Mouse (Mus musculus) CH12.LX (cell line): ENCODE measurements around the gene Slc25a21. TPM values are rescaled to one million over a fixed set of nuclear protein-coding genes. Genes with fewer than 3 reads are reported as not detected.

Experiments used
- DNase-seq: peaks from one replicate; pipeline ENCODE4 v3.0.0-alpha.2; 2013; ENCODE audit errors: extremely low read depth
- H3K27ac ChIP-seq: 2 replicates; pipeline ENCODE4 v1.5.1; 2012; ENCODE audit warnings: low read depth, mild to moderate bottlenecking, control low read depth, moderate library complexity; ENCODE audit not compliant: insufficient read depth
- H3K27me3 ChIP-seq: replicated peaks from 2 replicates; pipeline ENCODE3; 2012; ENCODE audit warnings: inconsistent platforms
- H3K36me3 ChIP-seq, 2 experiments: replicated peaks in 1 of 2; 2 replicates each; pipeline versions ENCODE3 to v1.6.1; 2012; ENCODE audit warnings: inconsistent platforms in 1 of 2, low read length in 1 of 2, mild to moderate bottlenecking in 1 of 2, mixed read lengths in 1 of 2, moderate library complexity in 1 of 2; ENCODE audit not compliant: control insufficient read depth in 1 of 2, insufficient read depth in 1 of 2
- H3K4me1 ChIP-seq, 2 experiments: 2 replicates each; pipeline ENCODE4 v1.6.1; 2012; ENCODE audit warnings: inconsistent platforms in 1 of 2, moderate library complexity in 1 of 2; ENCODE audit not compliant: insufficient read depth in 2 of 2, control insufficient read depth in 1 of 2
- H3K4me2 ChIP-seq: 2 replicates; pipeline ENCODE4 v1.6.1; 2012; ENCODE audit warnings: low read depth, mild to moderate bottlenecking, control low read depth; ENCODE audit not compliant: poor library complexity, insufficient read depth, severe bottlenecking
- H3K4me3 ChIP-seq, 3 experiments: fragments of 150-350 bp in 1 of 3; sonication (generic) in 1 of 3; replicated peaks in 1 of 3; 2 replicates each; pipeline versions ENCODE3 to v1.5.1; 2011 to 2012; ENCODE audit warnings: low read depth in 2 of 3, low read length in 2 of 3, mild to moderate bottlenecking in 2 of 3, moderate library complexity in 2 of 3, control low read depth in 1 of 3, improper control_type of control experiment in 1 of 3, inconsistent platforms in 1 of 3, mixed read lengths in 1 of 3; ENCODE audit not compliant: poor library complexity in 1 of 3
- H3K79me2 ChIP-seq: replicated peaks from 2 replicates; pipeline ENCODE4 v1.6.1; 2012; ENCODE audit warnings: mild to moderate bottlenecking, moderate library complexity; ENCODE audit not compliant: control insufficient read depth, poor library complexity, insufficient read depth, severe bottlenecking; ENCODE audit errors: extremely low read depth
- H3K9ac ChIP-seq: 2 replicates; pipeline ENCODE4 v1.6.1; 2012; ENCODE audit warnings: low read depth, mild to moderate bottlenecking, control low read depth, moderate library complexity; ENCODE audit not compliant: insufficient read depth
- H3K9me3 ChIP-seq: replicated peaks from 2 replicates; pipeline ENCODE3; 2012; ENCODE audit warnings: low read length, inconsistent platforms, mixed read lengths
- BHLHE40 ChIP-seq: IDR thresholded peaks from 2 replicates; pipeline ENCODE4 v1.6.1; 2011; ENCODE audit warnings: mild to moderate bottlenecking, low read depth, low read length, improper control_type of control experiment
- CHD1 ChIP-seq: IDR thresholded peaks from 2 replicates; pipeline ENCODE4 v1.6.1; 2012; ENCODE audit warnings: low read depth, low read length, improper control_type of control experiment, inconsistent platforms
- CHD2 ChIP-seq: IDR thresholded peaks from 2 replicates; pipeline ENCODE4 v1.6.1; 2011; ENCODE audit warnings: low read length, improper control_type of control experiment
- CTCF ChIP-seq, 2 experiments: IDR thresholded peaks in 1 of 2; conservative IDR thresholded peaks in 1 of 2; 2 replicates each; pipeline ENCODE4 v1.5.1; 2011 to 2012; ENCODE audit warnings: low read depth in 2 of 2, low read length in 2 of 2, improper control_type of control experiment in 1 of 2, inconsistent platforms in 1 of 2, mild to moderate bottlenecking in 1 of 2, moderate library complexity in 1 of 2
- E2F4 ChIP-seq: IDR thresholded peaks from 2 replicates; pipeline ENCODE4 v1.6.1; 2011; ENCODE audit warnings: low read depth, low read length, improper control_type of control experiment; ENCODE audit not compliant: insufficient replicate concordance
- EP300 ChIP-seq: IDR thresholded peaks from 2 replicates; pipeline ENCODE4 v1.6.1; 2011; ENCODE audit warnings: low read length, improper control_type of control experiment
- GABPA ChIP-seq: IDR thresholded peaks from 2 replicates; pipeline ENCODE4 v1.6.1; 2012; ENCODE audit warnings: low read depth, low read length, improper control_type of control experiment, inconsistent platforms; ENCODE audit not compliant: insufficient replicate concordance
- HCFC1 ChIP-seq: IDR thresholded peaks from 2 replicates; pipeline ENCODE4 v1.6.1; 2012; ENCODE audit warnings: low read depth, mild to moderate bottlenecking, inconsistent platforms, low read length, improper control_type of control experiment
- IRF4 ChIP-seq: IDR thresholded peaks from 2 replicates; pipeline ENCODE4 v1.6.1; 2014; ENCODE audit warnings: low read depth, mild to moderate bottlenecking, inconsistent platforms, low read length, improper control_type of control experiment
- JUN ChIP-seq: IDR thresholded peaks from 2 replicates; pipeline ENCODE4 v1.6.1; 2011; ENCODE audit warnings: low read depth, mild to moderate bottlenecking, low read length, improper control_type of control experiment, moderate library complexity; ENCODE audit not compliant: insufficient read depth
- JUND ChIP-seq: conservative IDR thresholded peaks from 2 replicates; pipeline ENCODE4 v1.6.1; 2011; ENCODE audit warnings: low read depth, low read length, improper control_type of control experiment
- MAFK ChIP-seq: IDR thresholded peaks from 2 replicates; pipeline ENCODE4 v1.6.1; 2011; ENCODE audit warnings: low read length, improper control_type of control experiment; ENCODE audit not compliant: insufficient replicate concordance
- MAX ChIP-seq: IDR thresholded peaks from 2 replicates; pipeline ENCODE4 v1.6.1; 2011; ENCODE audit warnings: low read length, improper control_type of control experiment
- MAZ ChIP-seq: IDR thresholded peaks from 2 replicates; pipeline ENCODE4 v1.6.1; 2012; ENCODE audit warnings: low read depth, mild to moderate bottlenecking, inconsistent platforms, low read length, improper control_type of control experiment, moderate library complexity
- MEF2A ChIP-seq: IDR thresholded peaks from 2 replicates; pipeline ENCODE4 v1.6.1; 2014; ENCODE audit warnings: low read depth, mild to moderate bottlenecking, inconsistent platforms, low read length, improper control_type of control experiment, borderline replicate concordance
- MXI1 ChIP-seq: IDR thresholded peaks from 2 replicates; pipeline ENCODE4 v1.6.1; 2011; ENCODE audit warnings: mild to moderate bottlenecking, low read depth, low read length, improper control_type of control experiment
- NRF1 ChIP-seq: IDR thresholded peaks from 2 replicates; pipeline ENCODE4 v1.6.1; 2014; ENCODE audit warnings: low read depth, mild to moderate bottlenecking, inconsistent platforms, low read length, improper control_type of control experiment, moderate library complexity
- PAX5 ChIP-seq: IDR thresholded peaks from 2 replicates; pipeline ENCODE4 v1.6.1; 2012; ENCODE audit warnings: low read length, inconsistent platforms, mixed read lengths
- POLR2A ChIP-seq: IDR thresholded peaks from 2 replicates; pipeline ENCODE4 v1.6.1; 2011; ENCODE audit warnings: low read depth, mild to moderate bottlenecking, improper control_type of control experiment, low read length
- RAD21 ChIP-seq: IDR thresholded peaks from 2 replicates; pipeline ENCODE4 v1.6.1; 2011; ENCODE audit warnings: low read depth, mild to moderate bottlenecking, low read length, improper control_type of control experiment, moderate library complexity
- RCOR1 ChIP-seq: conservative IDR thresholded peaks from 2 replicates; pipeline ENCODE4 v1.6.1; 2012; ENCODE audit warnings: low read depth, mild to moderate bottlenecking, inconsistent platforms, low read length, improper control_type of control experiment
- SIN3A ChIP-seq: IDR thresholded peaks from 2 replicates; pipeline ENCODE4 v1.6.1; 2012; ENCODE audit warnings: low read length, improper control_type of control experiment, inconsistent platforms
- SMC3 ChIP-seq: IDR thresholded peaks from 2 replicates; pipeline ENCODE4 v1.6.1; 2011; ENCODE audit warnings: low read depth, low read length, improper control_type of control experiment
- TBP ChIP-seq: conservative IDR thresholded peaks from 2 replicates; pipeline ENCODE4 v1.6.1; 2011; ENCODE audit warnings: low read depth, low read length, improper control_type of control experiment
- TCF12 ChIP-seq: IDR thresholded peaks from 2 replicates; pipeline ENCODE4 v1.6.1; 2014; ENCODE audit warnings: low read depth, mild to moderate bottlenecking, inconsistent platforms, low read length, improper control_type of control experiment
- USF1 ChIP-seq: IDR thresholded peaks from 2 replicates; pipeline ENCODE4 v1.6.1; 2014; ENCODE audit warnings: low read depth, mild to moderate bottlenecking, inconsistent platforms, low read length, improper control_type of control experiment
- USF2 ChIP-seq: conservative IDR thresholded peaks from 2 replicates; pipeline ENCODE4 v1.6.1; 2011; ENCODE audit warnings: low read depth, low read length, improper control_type of control experiment
- ZC3H11A ChIP-seq: IDR thresholded peaks from 2 replicates; pipeline ENCODE4 v1.6.1; 2012; ENCODE audit warnings: low read depth, mild to moderate bottlenecking, inconsistent platforms, low read length, improper control_type of control experiment
- ZKSCAN1 ChIP-seq: IDR thresholded peaks from 2 replicates; pipeline ENCODE4 v1.6.1; 2012; ENCODE audit warnings: low read depth, inconsistent platforms, low read length, improper control_type of control experiment, borderline replicate concordance
- ZMIZ1 ChIP-seq: IDR thresholded peaks from 2 replicates; pipeline ENCODE4 v1.6.1; 2012; ENCODE audit warnings: low read depth, mild to moderate bottlenecking, inconsistent platforms, low read length, improper control_type of control experiment
- dilution Hi-C: fragments of 300-500 bp; cut with MboI; formaldehyde crosslinking; loops from 2 replicates; pipeline ENCODE4 v1.14.3; 2020; ENCODE audit warnings: low sequenced_read_pairs; ENCODE audit not compliant: extremely low pct_unique_long_range_greater_than_20kb, extremely low pct_ligation_motif_present
- in situ Hi-C: fragments of 300-500 bp; cut with MboI; formaldehyde crosslinking; loops from 3 replicates; pipeline ENCODE4 v1.14.3; 2019; ENCODE audit warnings: low sequenced_read_pairs, low pct_ligation_motif_present, low pct_unique_long_range_greater_than_20kb, mixed read lengths
- polyA plus RNA-seq: library from polyadenylated mRNA; unstranded; fragments of >175 nt; gene quantifications from 2 replicates; pipeline ENCODE4 v1.2.1, GENCODE M21; 2012; ENCODE audit warnings: low read depth; ENCODE audit not compliant: insufficient read length
- total RNA-seq, 2 experiments: library from RNA; depleted of rRNA; stranded (reverse); fragments of 300-350 nt in 1 of 2; fragments of >200 nt in 1 of 2; gene quantifications; 2 replicates each; pipeline ENCODE4 v1.2.3; 2012 to 2014

Gene Slc25a21
- total and polyA plus RNA-seq, 3 experiments = not detected

GRCm38 (mm10) chr12:56785250-56785649, 412.0 kb downstream of the Slc25a21 start:
- Histone ChIP-seq H3K4me1 (peaks cover 0 to 2% of the 10 kb centered on the region in 2 experiments; a peak in 2 of 4 replicates), H3K27me3 (no peaks in the 10 kb centered on the region), H3K9ac (no peak overlapping the region), H3K9me3 (no peaks in the 10 kb centered on the region), H3K27ac (no peak overlapping the region), H3K36me3 (no peaks in the 10 kb centered on the region), H3K79me2 (no peaks in the 10 kb centered on the region), H3K4me3 (no peak overlapping the region), H3K4me2 (no peak overlapping the region)
- dilution Hi-C loops (no loop called here), in situ Hi-C loops (no loop called here)
- no peak for DNase-seq
- TF ChIP-seq MXI1 (no peak), JUN (no peak), CTCF (conservative IDR thresholded peaks at IDR 0.05 in 1 of 2, IDR thresholded peaks at IDR 0.05 in 1 of 2; ENCODE audit: low read depth in 2 of 2, low read length in 2 of 2) (no peak), MAZ (no peak), TCF12 (no peak), MAX (no peak), ZMIZ1 (no peak), EP300 (no peak), MAFK (no peak), SIN3A (no peak), ZKSCAN1 (no peak), TBP (no peak), PAX5 (no peak), MEF2A (no peak), BHLHE40 (no peak), ZC3H11A (no peak), POLR2A (no peak), HCFC1 (no peak)

DNA sequence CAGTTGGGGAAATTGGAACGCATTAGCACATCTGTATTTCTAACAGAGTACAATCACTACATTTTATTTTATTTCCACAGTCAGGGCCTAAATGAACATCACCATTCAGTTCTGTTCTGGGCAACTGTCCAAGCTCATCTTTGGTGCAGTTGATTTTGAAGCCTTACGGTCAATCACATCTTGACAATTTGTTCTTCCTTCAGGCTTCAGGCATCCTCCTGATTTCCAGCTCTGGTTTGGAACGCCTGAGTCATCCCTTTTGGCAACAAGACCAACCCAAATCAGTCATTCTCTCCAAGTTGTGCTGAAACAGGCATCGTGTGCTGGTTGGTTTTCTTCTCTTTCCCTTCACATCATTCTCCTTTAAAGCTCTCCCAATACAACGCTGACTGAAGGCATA, 416.1 kb downstream of the Slc25a21 start:
- Histone ChIP-seq H3K4me3 (no peak overlapping the region), H3K4me2 (no peak overlapping the region), H3K9me3 (no peaks in the 10 kb centered on the region), H3K4me1 (peaks cover 0 to 16% of the 10 kb centered on the region in 2 experiments; a peak in 2 of 4 replicates), H3K27ac (no peak overlapping the region), H3K36me3 (no peaks in the 10 kb centered on the region), H3K9ac (no peak overlapping the region), H3K79me2 (no peaks in the 10 kb centered on the region), H3K27me3 (no peaks in the 10 kb centered on the region)
- no peak for DNase-seq
- dilution Hi-C loops = no loop called here
- TF ChIP-seq BHLHE40 (no peak), TBP (no peak), CHD2 (no peak), IRF4 (no peak), NRF1 (no peak), CHD1 (no peak), GABPA (no peak), ZC3H11A (no peak), TCF12 (no peak), SMC3 (no peak), RCOR1 (no peak), ZMIZ1 (no peak), E2F4 (no peak), RAD21 (no peak), JUN (no peak), MXI1 (no peak), JUND (no peak), USF1 (no peak), USF2 (no peak)
- in situ Hi-C loops = no loop called here
